Mouse (Mus musculus) megakaryocyte, embryonic 14.5 days (primary cell): Measurements from ENCODE around the gene B4galt3.

Experiments used
- FLI1 ChIP-seq: IDR thresholded peaks from 2 replicates; pipeline ENCODE4 v1.6.1; 2012; ENCODE audit warnings: low read length, inconsistent platforms, mixed read lengths
- GATA1 ChIP-seq: IDR thresholded peaks from 3 replicates; pipeline ENCODE4 v1.6.1; 2012; ENCODE audit warnings: mixed read lengths, low read length, inconsistent platforms, borderline replicate concordance

- no peak for TF ChIP-seq FLI1
- TF ChIP-seq GATA1 = no peak
Measured at GRCm38 (mm10) chr1:171263666-171264461, 6.3 kb upstream of the B4galt3 start.
